Mouse (Mus musculus) liver, adult 10 weeks (tissue): ENCODE measurements around the gene Insl6. TPM values are rescaled to one million over a fixed set of nuclear protein-coding genes. Genes with fewer than 3 reads are reported as not detected.

ENCODE experiments used
- polyA plus RNA-seq: library from polyadenylated mRNA; stranded (reverse); fragments of 350-450 nt; fragmentation: Illumina TruSeq; extraction: RNeasy Lipid Tissue Mini Kit (QIAGEN cat#74804); gene quantifications from one replicate; pipeline ENCODE4 v1.2.3, GENCODE M21; 2014; ENCODE audit warnings: low read depth, low replicate concordance

Gene Insl6
- 0.87 TPM for polyA plus RNA-seq

GRCm38 (mm10) chr19:29325053-29325851 lies at the start of gene Insl6:
Gene Insl6, minus strand, starts transcription at chr19:29325356.

GRCm38 (mm10) chr19:29366969-29367622 lies 41.9 kb upstream of the Insl6 start, which contains the start of the genes Plgrkt and Cd274:
Gene Plgrkt, minus strand, starts transcription at chr19:29367390.
Gene Cd274, plus strand, starts transcription at chr19:29367455.

GRCm38 (mm10) chr19:29334068-29334745 lies 9.1 kb upstream of the Insl6 start, which contains the start of gene Rln1:
Gene Rln1, minus strand, starts transcription at chr19:29334670.

Other genes with a start within 250 kb of the Insl6 start
- 29.2 TPM for gene Rcl1, start 224.0 kb downstream of the Insl6 start, polyA plus RNA-seq
- gene Jak2, start 73.5 kb downstream of the Insl6 start, polyA plus RNA-seq: 17.7 TPM
- not detected for gene Rln1, start 9.3 kb upstream of the Insl6 start, polyA plus RNA-seq
- 24.5 TPM for gene Plgrkt, start 42.0 kb upstream of the Insl6 start, polyA plus RNA-seq
- gene Cd274, start 42.1 kb upstream of the Insl6 start, polyA plus RNA-seq: 3.0 TPM
- gene Pdcd1lg2, start 85.6 kb upstream of the Insl6 start, polyA plus RNA-seq: not detected
- gene Ric1, start 196.9 kb upstream of the Insl6 start, polyA plus RNA-seq: 21.8 TPM